Mouse (Mus musculus) hindbrain, embryonic 12.5 days (tissue): ENCODE data around the gene Shisa5. TPM values are rescaled to one million over a fixed set of nuclear protein-coding genes. Genes with fewer than 3 reads are reported as not detected.

Source experiments
- ATAC-seq: fragments of 200-750 bp; cut with Nextera tagmentation; 2 replicates; pipeline ENCODE4 v1.8.0; 2017; ENCODE audit warnings: moderate TSS enrichment; ENCODE audit not compliant: low FRiP score
- H3K27ac ChIP-seq: fragments of 300-500 bp; sonication (generic); 2 replicates; pipeline ENCODE4 v1.5.1; 2016; ENCODE audit warnings: mild to moderate bottlenecking
- H3K27me3 ChIP-seq: fragments of 300-500 bp; sonication (generic); 2 replicates; pipeline ENCODE4 v1.6.1; 2016; ENCODE audit warnings: mild to moderate bottlenecking
- H3K36me3 ChIP-seq: fragments of 300-500 bp; sonication (generic); 2 replicates; pipeline ENCODE4 v1.6.1; 2016; ENCODE audit warnings: mild to moderate bottlenecking
- H3K4me1 ChIP-seq: fragments of 300-500 bp; sonication (generic); 2 replicates; pipeline ENCODE4 v1.6.1; 2016
- H3K4me2 ChIP-seq: fragments of 300-500 bp; sonication (generic); replicated peaks from 2 replicates; pipeline ENCODE4 v1.6.1; 2016; ENCODE audit warnings: mild to moderate bottlenecking
- H3K4me3 ChIP-seq: fragments of 300-500 bp; sonication (generic); 2 replicates; pipeline ENCODE4 v1.5.1; 2016; ENCODE audit warnings: mild to moderate bottlenecking
- H3K9ac ChIP-seq: fragments of 300-500 bp; sonication (generic); 2 replicates; pipeline ENCODE4 v1.6.1; 2016; ENCODE audit warnings: mild to moderate bottlenecking, moderate library complexity
- H3K9me3 ChIP-seq: fragments of 300-500 bp; sonication (generic); replicated peaks from 2 replicates; pipeline ENCODE4 v1.6.1; 2016; ENCODE audit warnings: mild to moderate bottlenecking
- WGBS: fragments of 180-500 bp; shearing (Covaris S2); methylation state at CpG from one replicate; pipeline ENCODE4 v1.1.7; 2016; 5-methylcytosine and 5-hydroxymethylcytosine counted together
- polyA plus RNA-seq: library from polyadenylated mRNA; unstranded; fragments of >200 nt; fragmentation: Nextera tagmentation; extraction: Ambion mirVana; gene quantifications from 2 replicates; pipeline ENCODE4 v1.2.1, GENCODE M21; 2016

The Shisa5 gene
- polyA plus RNA-seq, 1 experiment from 2014 or later = 52.3 TPM

- Histone ChIP-seq H3K9ac (no peak overlapping the region), H3K9me3 (no peaks in the 10 kb centered on the region), H3K27me3 (no peaks in the 10 kb centered on the region), H3K36me3 (no peaks in the 10 kb centered on the region), H3K27ac (no peak overlapping the region), H3K4me3 (no peak overlapping the region), H3K4me2 (no peak overlapping the region), H3K4me1 (peaks cover 12% of the 10 kb centered on the region)
- no peak for ATAC-seq
- WGBS = 81% methylated on average over 3 of the region's 3 CpGs
These were observed 12.3 kb downstream of the Shisa5 start for GRCm38 (mm10) chr9:109050674-109050997.

DNA sequence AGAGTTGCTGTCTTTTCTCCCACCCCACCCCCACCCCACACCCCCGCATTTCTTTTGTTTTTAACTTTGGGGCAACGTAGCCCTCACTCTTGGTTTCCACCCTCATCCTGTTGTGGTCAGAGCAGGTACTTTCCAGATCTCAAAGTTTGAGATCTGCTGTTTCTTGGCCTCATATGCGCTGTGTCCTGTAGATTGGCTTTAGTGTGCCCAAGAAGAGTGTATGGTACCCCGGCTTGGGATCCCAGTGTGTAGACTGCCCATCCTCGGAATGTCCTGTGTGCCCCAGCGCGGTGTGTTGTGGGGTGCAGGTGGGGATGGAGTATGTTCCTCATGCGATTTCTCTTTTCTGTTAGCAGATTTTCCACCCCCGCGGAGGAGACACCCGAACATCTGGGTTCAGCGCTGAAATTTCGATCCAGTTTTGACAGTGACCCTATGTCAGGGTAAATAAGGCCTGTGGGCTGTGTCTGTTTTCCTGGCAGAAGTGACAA lies 12.7 kb downstream of the Shisa5 start:
- Histone ChIP-seq H3K4me3 (no peak overlapping the region), H3K4me1 (peaks cover 12% of the 10 kb centered on the region), H3K9me3 (no peaks in the 10 kb centered on the region), H3K36me3 (0 out of 2 replicates have a peak, but pooled peaks cover 2% of the 10 kb centered on the region), H3K27me3 (no peaks in the 10 kb centered on the region), H3K4me2 (no peak overlapping the region), H3K9ac (no peak overlapping the region), H3K27ac (no peak overlapping the region)
- ATAC-seq = no peak
- 90% methylated on average over 13 of the region's 13 CpGs for WGBS

DNA sequence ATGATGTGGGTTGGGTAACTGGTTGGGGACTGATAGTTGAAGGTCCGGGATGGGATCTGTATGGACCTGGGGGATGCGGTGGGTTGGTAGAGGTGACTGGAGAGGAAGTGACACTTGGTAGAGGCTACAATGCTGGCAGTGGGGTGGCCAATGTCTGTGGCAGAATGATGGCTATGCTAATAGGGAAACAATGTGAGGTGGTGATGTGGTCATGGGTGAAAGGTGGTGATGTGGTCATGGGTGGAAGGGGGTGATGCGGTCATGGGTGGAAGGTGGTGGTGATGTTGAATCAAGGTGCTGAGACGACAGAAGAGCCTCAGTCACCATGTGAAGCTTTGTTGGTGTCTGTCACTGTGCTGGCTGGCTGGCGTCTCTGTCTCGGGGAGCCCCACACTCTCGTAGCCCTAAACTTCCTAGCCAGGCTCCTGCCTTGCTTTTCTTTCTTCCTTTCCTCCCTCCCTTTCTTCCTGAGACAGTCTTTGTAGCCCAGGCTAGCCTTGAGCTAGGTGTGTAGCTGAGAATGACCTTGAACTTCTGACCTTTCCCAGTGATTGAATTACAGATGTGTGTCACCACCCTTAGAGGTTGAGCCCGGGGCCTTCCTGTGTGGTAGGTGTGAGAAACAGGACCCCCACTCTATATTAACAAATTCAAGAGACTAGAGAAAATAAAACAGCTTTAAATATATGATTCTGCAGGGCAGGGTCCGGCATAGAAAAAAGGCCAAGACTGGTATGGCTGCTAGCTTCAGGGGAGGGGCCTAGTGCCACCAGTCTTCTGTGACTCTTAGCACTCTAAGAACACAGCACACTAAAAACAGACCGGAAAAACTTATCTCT lies 13.5 kb downstream of the Shisa5 start:
- peaks cover 10% of the 10 kb centered on the region for H3K36me3 ChIP-seq
- whole genome bisulfite sequencing = 91% methylated on average over 10 of the region's 10 CpGs
- no peak overlapping the region for H3K4me3 ChIP-seq
- H3K27ac ChIP-seq = no peak overlapping the region
- H3K9ac ChIP-seq = no peak overlapping the region
- peaks cover 12% of the 10 kb centered on the region for H3K4me1 ChIP-seq
- no peak for ATAC-seq
- no peaks in the 10 kb centered on the region for H3K27me3 ChIP-seq
- no peaks in the 10 kb centered on the region for H3K9me3 ChIP-seq
- H3K4me2 ChIP-seq = no peak overlapping the region

GRCm38 (mm10) chr9:109052490-109053260 lies 14.3 kb downstream of the Shisa5 start:
- no peak overlapping the region for H3K4me2 ChIP-seq
- no peak overlapping the region for H3K4me3 ChIP-seq
- no peak for ATAC-seq
- no peak overlapping the region for H3K9ac ChIP-seq
- WGBS = 86% methylated on average over 9 of the region's 9 CpGs
- peaks cover 18% of the 10 kb centered on the region for H3K36me3 ChIP-seq
- H3K4me1 ChIP-seq = peaks cover 12% of the 10 kb centered on the region
- no peak overlapping the region for H3K27ac ChIP-seq
- no peaks in the 10 kb centered on the region for H3K27me3 ChIP-seq
- no peaks in the 10 kb centered on the region for H3K9me3 ChIP-seq

DNA sequence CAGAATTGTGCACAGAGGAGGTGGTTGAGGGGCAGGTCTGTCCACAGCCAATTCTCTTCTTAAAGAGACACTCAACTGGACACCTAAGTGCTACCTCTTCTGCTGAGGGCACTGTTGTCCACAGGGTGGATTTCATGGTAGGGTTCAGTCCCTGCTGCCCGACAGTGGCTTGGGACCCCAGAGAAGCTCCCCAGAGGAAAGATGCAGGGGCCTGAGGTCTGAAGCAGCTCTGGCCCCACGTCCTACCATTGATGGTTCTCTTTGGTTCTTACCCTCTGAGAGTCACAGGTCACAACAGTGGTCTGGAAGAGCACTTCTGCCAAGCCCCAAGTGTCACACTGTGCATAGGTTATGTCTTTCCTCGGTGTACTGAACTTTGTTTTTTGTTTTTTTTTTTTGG lies 15.0 kb downstream of the Shisa5 start:
- Histone ChIP-seq H3K4me2 (no peak overlapping the region), H3K27me3 (no peaks in the 10 kb centered on the region), H3K36me3 (peaks cover 25% of the 10 kb centered on the region), H3K4me3 (no peak overlapping the region), H3K4me1 (peaks cover 12% of the 10 kb centered on the region), H3K27ac (no peak overlapping the region), H3K9me3 (no peaks in the 10 kb centered on the region), H3K9ac (no peak overlapping the region)
- 76% methylated on average over 3 of the region's 3 CpGs for WGBS
- no peak for ATAC-seq

- H3K4me1 ChIP-seq = peaks cover 14% of the 10 kb centered on the region
- no peaks in the 10 kb centered on the region for H3K27me3 ChIP-seq
- H3K4me2 ChIP-seq = no peak overlapping the region
- WGBS = 80% methylated on average over 6 of the region's 6 CpGs
- no peak overlapping the region for H3K9ac ChIP-seq
- no peak overlapping the region for H3K27ac ChIP-seq
- no peak for ATAC-seq
- peaks cover 29% of the 10 kb centered on the region for H3K36me3 ChIP-seq
- no peaks in the 10 kb centered on the region for H3K9me3 ChIP-seq
- no peak overlapping the region for H3K4me3 ChIP-seq
These were observed 15.5 kb downstream of the Shisa5 start for GRCm38 (mm10) chr9:109053851-109054250.

- no peaks in the 10 kb centered on the region for H3K27me3 ChIP-seq
- H3K4me2 ChIP-seq = peak overlapping the region; percentile 43
- WGBS = 4% methylated on average over 5 of the region's 7 CpGs
- peak overlapping the region; percentile 43 for H3K9ac ChIP-seq
- H3K36me3 ChIP-seq = peaks cover 29% of the 10 kb centered on the region
- H3K4me1 ChIP-seq = peaks cover 21% of the 10 kb centered on the region
- peak overlapping the region; percentile 28 for H3K4me3 ChIP-seq
- ATAC-seq = peak; percentile 49
- no peaks in the 10 kb centered on the region for H3K9me3 ChIP-seq
- H3K27ac ChIP-seq = peak overlapping the region; percentile 78
These were observed 16.3 kb downstream of the Shisa5 start for GRCm38 (mm10) chr9:109054712-109055111.

DNA sequence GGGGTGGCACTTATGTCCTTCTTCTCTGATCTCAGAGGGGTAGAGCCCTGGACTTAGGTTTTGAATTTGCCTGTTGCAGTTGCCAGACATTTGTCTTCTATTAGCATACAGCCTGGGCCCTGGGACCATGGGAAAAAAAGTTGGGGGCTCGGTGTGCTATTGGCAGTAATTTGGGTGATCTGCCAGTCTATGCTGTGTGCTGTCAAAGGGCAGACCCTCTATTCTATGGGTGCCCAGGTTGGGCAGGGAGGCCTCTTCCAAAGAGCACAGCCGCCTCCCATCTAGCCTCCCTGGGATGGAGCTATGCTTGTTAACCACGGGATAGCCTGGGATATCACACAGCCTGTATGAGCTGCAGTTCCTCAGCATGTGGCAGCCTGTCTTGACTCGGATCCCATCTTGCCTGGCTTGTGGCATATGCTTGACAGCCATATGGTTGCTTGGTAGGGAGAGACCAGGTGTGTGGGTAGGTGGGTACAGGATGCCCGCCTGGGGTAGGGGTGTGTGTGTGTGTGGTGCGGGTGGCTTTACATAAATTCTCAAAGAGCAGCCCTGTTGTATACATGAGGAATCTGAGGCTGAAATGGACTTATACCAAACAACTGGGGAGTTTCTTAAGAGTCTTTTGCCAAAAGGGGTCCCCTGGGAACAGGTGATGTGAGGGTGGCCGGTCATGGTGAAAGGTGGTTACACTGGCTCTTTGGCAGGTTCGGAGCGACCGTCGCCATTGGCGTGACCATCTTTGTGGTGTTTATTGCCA lies 17.1 kb downstream of the Shisa5 start:
- WGBS = 92% methylated on average over 12 of the region's 12 CpGs
- Histone ChIP-seq H3K4me2 (peak overlapping the region; percentile 43), H3K36me3 (peaks cover 32% of the 10 kb centered on the region), H3K27ac (no peak overlapping the region), H3K9me3 (no peaks in the 10 kb centered on the region), H3K4me1 (peaks cover 21% of the 10 kb centered on the region), H3K27me3 (no peaks in the 10 kb centered on the region), H3K9ac (0 out of 2 replicates have a peak overlapping the region, but pooled peaks have one; percentile 43), H3K4me3 (peak overlapping the region; percentile 28)
- ATAC-seq = no peak

- no peak overlapping the region for H3K9ac ChIP-seq
- H3K4me3 ChIP-seq = no peak overlapping the region
- 91% methylated on average over 17 of the region's 17 CpGs for WGBS
- no peak for ATAC-seq
- peaks cover 21% of the 10 kb centered on the region for H3K4me1 ChIP-seq
- H3K27me3 ChIP-seq = no peaks in the 10 kb centered on the region
- H3K27ac ChIP-seq = no peak overlapping the region
- no peak overlapping the region for H3K4me2 ChIP-seq
- H3K9me3 ChIP-seq = no peaks in the 10 kb centered on the region
- peaks cover 39% of the 10 kb centered on the region for H3K36me3 ChIP-seq
These were observed 17.8 kb downstream of the Shisa5 start for GRCm38 (mm10) chr9:109056081-109056690.

DNA sequence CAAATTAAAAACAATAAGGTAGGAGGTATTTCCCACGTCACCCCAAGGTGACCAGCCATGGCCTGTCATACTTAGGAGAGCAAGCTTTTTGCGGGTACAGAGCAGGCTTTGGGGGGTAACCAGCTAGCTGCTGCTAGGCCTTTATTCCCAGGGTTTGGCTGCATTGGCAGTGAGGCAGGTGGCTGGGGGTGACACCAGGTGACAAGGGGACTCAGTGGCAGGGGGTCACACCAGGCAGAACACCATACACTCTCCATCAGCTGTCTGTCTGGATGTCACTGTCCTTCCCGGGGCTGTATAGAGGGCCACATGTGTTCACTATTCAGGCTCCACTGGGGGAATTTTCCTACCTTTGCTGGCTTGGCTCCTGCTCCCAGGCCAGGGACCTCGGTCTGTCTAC lies 18.6 kb downstream of the Shisa5 start:
- Histone ChIP-seq H3K4me1 (peaks cover 21% of the 10 kb centered on the region), H3K9me3 (no peaks in the 10 kb centered on the region), H3K4me2 (no peak overlapping the region), H3K27ac (no peak overlapping the region), H3K9ac (no peak overlapping the region), H3K4me3 (no peak overlapping the region), H3K36me3 (peaks cover 43% of the 10 kb centered on the region), H3K27me3 (no peaks in the 10 kb centered on the region)
- 96% methylated on average over 4 of the region's 4 CpGs for WGBS
- ATAC-seq = no peak

DNA sequence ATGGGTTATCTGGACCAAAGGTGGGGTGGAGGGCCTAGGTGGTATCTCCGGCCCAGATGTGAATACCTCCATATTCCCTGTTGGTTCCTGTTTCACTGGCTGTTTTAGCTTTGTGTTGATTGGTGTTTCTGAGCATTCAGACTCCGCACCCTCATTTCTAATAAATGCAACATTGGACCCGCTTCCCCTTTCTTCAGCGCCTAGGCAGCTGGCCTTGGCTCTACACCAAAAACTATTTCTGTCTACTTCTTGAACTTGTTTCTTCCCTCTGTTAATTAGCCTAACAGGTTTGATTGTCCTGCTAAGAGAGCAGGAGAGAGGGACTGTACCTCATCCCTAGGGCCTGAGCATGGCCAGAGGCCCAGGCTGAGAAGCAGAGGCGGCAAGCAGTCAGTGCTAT lies 19.2 kb downstream of the Shisa5 start:
- Histone ChIP-seq H3K9me3 (no peaks in the 10 kb centered on the region), H3K4me1 (peaks cover 21% of the 10 kb centered on the region), H3K27me3 (no peaks in the 10 kb centered on the region), H3K4me2 (no peak overlapping the region), H3K36me3 (peaks cover 48% of the 10 kb centered on the region), H3K4me3 (no peak overlapping the region), H3K9ac (no peak overlapping the region), H3K27ac (no peak overlapping the region)
- WGBS = 95% methylated on average over 5 of the region's 5 CpGs
- ATAC-seq = no peak
